Mouse (Mus musculus): ENCODE results near the gene Csrnp1. TPM values are rescaled to one million over a fixed set of nuclear protein-coding genes. Genes with fewer than 3 reads are reported as not detected.

Gene Csrnp1
- polyA plus RNA-seq, 1 experiment from 2014 or later: 1.1 TPM

DNA sequence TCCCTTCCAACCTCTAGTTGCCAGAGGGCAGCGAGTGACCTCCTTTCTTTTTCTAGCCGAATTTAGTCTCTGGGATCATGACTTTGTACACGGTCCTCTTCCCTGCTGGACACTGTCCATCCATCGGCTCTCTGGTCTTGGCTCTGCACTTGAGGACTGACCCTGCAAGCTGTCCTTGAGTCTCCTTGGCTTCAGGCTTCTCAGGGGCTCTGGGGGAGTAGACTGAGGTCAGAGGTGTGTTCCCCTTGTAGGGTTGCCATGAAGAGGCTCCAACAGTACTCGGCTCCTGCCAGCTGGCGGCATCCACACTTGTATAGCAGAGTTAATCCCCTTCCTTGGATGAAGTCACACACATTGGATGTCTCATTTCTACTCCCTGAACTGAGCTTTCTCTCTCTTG, 15.2 kb upstream of the Csrnp1 start:
- H3K27me3 ChIP-seq (replicated peaks; ENCODE audit: control insufficient read depth, insufficient read depth, low read length): no peaks in the 10 kb centered on the region
- H3K36me3 ChIP-seq (ENCODE audit: control insufficient read depth, insufficient read depth, low read length): no peaks in the 10 kb centered on the region
- peaks cover 15% of the 10 kb centered on the region for H3K4me1 ChIP-seq (replicated peaks; ENCODE audit: control insufficient read depth, insufficient read depth, low read length)
- ATAC-seq (replicated peaks; ENCODE audit: low FRiP score) (no peak), DNase-seq (ENCODE audit: low spot score) (no peak)
- no peak overlapping the region for H3K27ac ChIP-seq (ENCODE audit: low read depth, low read length)
- no peak overlapping the region for H3K9ac ChIP-seq (ENCODE audit: low read depth, low read length)
- no peak overlapping the region for H3K4me3 ChIP-seq (ENCODE audit: low read depth, low read length)
- WGBS: 84% methylated on average over 6 of the region's 6 CpGs
- no peaks in the 10 kb centered on the region for H3K9me3 ChIP-seq (ENCODE audit: control insufficient read depth, low read length)
- H3K4me2 ChIP-seq: no peak overlapping the region

DNA sequence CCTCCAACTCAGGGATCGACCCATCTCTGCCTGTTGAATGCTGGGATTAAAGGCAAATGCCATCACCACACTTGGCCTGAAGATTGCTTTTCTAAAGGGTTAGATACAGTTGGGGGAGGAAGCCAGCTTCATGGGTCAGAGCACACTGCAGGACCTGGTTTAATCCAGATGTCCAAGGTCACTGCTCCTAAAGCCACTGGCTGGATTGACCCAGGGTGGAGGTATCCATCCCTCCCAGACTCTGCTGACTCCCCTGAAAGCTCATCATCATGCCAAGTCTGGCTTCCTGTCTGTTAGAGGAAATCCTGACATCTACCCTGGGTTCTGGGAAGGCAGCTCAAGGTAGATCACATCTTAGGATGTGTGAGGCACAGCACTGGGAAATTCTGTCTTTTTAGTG, 14.3 kb upstream of the Csrnp1 start:
- H3K36me3 ChIP-seq (ENCODE audit: control insufficient read depth, insufficient read depth, low read length): no peaks in the 10 kb centered on the region
- no peak overlapping the region for H3K4me3 ChIP-seq (ENCODE audit: low read depth, low read length)
- no peak overlapping the region for H3K4me2 ChIP-seq
- 76% methylated on average over 1 of the region's 1 CpGs for WGBS
- no peak overlapping the region for H3K27ac ChIP-seq (ENCODE audit: low read depth, low read length)
- DNase-seq (ENCODE audit: low spot score): no peak
- H3K27me3 ChIP-seq (replicated peaks; ENCODE audit: control insufficient read depth, insufficient read depth, low read length): no peaks in the 10 kb centered on the region
- H3K9ac ChIP-seq (ENCODE audit: low read depth, low read length): no peak overlapping the region
- peaks cover 15% of the 10 kb centered on the region for H3K4me1 ChIP-seq (replicated peaks; ENCODE audit: control insufficient read depth, insufficient read depth, low read length)
- no peaks in the 10 kb centered on the region for H3K9me3 ChIP-seq (ENCODE audit: control insufficient read depth, low read length)
- ATAC-seq (replicated peaks; ENCODE audit: low FRiP score): no peak

DNA sequence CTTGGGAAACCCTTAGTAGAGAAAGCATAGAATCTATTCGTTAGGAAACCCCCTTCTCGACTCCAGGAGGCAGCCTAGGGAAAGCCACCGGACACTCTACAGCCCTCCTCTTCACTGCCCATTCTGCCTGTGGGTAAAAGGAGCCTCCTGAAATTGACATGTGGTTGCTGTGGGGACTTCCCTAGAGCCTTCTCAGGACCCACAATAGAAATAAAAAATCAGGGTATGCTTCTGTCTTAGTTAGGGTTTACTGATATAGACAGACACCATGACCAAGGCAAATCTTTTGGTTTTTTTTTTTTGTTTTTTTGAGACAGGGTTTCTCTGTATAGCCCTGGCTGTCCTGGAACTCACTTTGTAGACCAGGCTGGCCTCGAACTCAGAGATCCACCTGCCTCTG, 11.6 kb upstream of the Csrnp1 start:
- no peaks in the 10 kb centered on the region for H3K9me3 ChIP-seq (ENCODE audit: control insufficient read depth, low read length)
- H3K36me3 ChIP-seq (ENCODE audit: control insufficient read depth, insufficient read depth, low read length): no peaks in the 10 kb centered on the region
- no peak overlapping the region for H3K4me2 ChIP-seq
- H3K4me3 ChIP-seq (ENCODE audit: low read depth, low read length): no peak overlapping the region
- H3K27ac ChIP-seq (ENCODE audit: low read depth, low read length): no peak overlapping the region
- WGBS: 58% methylated on average over 4 of the region's 4 CpGs
- peaks cover 4% of the 10 kb centered on the region; the same call in 1 of the 2 replicates for H3K4me1 ChIP-seq (replicated peaks; ENCODE audit: control insufficient read depth, insufficient read depth, low read length)
- no peak for DNase-seq (ENCODE audit: low spot score)
- no peaks in the 10 kb centered on the region for H3K27me3 ChIP-seq (replicated peaks; ENCODE audit: control insufficient read depth, insufficient read depth, low read length)
- H3K9ac ChIP-seq (ENCODE audit: low read depth, low read length): no peak overlapping the region
- no peak for ATAC-seq (replicated peaks; ENCODE audit: low FRiP score)

DNA sequence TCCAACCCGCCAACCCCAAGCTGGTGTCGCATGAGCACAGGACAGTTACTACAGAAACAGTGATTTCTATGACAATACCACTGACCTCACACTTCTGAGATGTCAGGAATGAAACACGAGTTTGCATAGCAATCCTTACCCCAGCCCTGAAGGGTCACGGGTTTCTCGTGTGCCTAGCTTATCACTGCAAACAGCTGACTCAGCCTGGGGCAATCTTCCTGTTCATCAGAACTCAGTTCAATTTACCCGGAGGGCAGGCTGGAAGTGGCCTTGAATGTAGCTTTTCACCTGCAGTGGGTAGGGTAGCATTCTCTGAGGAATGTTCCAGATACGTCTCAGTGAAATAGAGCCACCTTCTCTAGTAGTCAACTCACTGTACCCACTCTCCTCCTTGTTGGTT, 9.7 kb upstream of the Csrnp1 start:
- no peak overlapping the region for H3K4me2 ChIP-seq
- WGBS: 45% methylated on average over 7 of the region's 7 CpGs
- no peak overlapping the region for H3K9ac ChIP-seq (ENCODE audit: low read depth, low read length)
- peaks cover 4% of the 10 kb centered on the region; the same call in 1 of the 2 replicates for H3K4me1 ChIP-seq (replicated peaks; ENCODE audit: control insufficient read depth, insufficient read depth, low read length)
- no peaks in the 10 kb centered on the region for H3K36me3 ChIP-seq (ENCODE audit: control insufficient read depth, insufficient read depth, low read length)
- no peak overlapping the region for H3K27ac ChIP-seq (ENCODE audit: low read depth, low read length)
- H3K27me3 ChIP-seq (replicated peaks; ENCODE audit: control insufficient read depth, insufficient read depth, low read length): no peaks in the 10 kb centered on the region
- no peak for DNase-seq (ENCODE audit: low spot score)
- no peak overlapping the region for H3K4me3 ChIP-seq (ENCODE audit: low read depth, low read length)
- no peaks in the 10 kb centered on the region for H3K9me3 ChIP-seq (ENCODE audit: control insufficient read depth, low read length)
- ATAC-seq (replicated peaks; ENCODE audit: low FRiP score): no peak

DNA sequence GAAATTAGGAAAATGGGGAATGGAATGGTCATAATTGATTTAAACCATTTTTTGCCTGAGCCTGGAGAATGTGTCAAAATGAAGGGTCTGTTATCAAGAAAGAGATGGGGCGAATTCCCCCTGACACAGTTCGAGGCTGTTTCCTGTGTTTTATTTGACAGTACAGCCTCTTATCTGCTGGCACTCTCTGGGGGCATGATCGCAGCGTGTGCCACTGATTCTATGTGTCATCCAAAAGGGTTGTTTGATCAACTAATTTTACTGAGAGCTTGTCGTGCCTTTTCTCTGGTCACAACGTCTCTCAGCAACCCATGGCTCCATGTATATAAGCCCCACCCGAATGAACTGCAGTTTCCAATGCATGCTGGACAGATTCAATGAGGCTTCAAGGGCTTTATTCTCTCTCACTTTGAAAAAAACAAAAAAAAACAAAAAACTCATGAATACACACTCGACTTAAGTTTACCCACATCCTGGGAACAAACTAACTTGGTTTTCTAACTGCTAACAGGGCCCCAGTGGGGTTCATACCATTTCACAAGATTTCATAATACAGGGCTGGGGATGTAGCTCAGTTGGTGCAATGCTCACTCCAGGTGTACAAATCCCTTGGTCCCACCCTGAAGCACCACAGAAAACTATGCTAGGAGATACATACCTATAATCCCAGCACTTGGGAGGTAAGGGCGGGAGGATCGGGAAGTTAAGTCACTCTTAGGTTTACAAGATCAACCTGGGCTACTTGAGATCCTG, 8.8 kb upstream of the Csrnp1 start:
- 47% methylated on average over 10 of the region's 10 CpGs for WGBS
- H3K4me3 ChIP-seq (ENCODE audit: low read depth, low read length): no peak overlapping the region
- ATAC-seq (replicated peaks; ENCODE audit: low FRiP score) (no peak), DNase-seq (ENCODE audit: low spot score) (no peak)
- no peak overlapping the region for H3K4me2 ChIP-seq
- peaks cover 4% of the 10 kb centered on the region; the same call in 1 of the 2 replicates for H3K4me1 ChIP-seq (replicated peaks; ENCODE audit: control insufficient read depth, insufficient read depth, low read length)
- H3K9me3 ChIP-seq (ENCODE audit: control insufficient read depth, low read length): no peaks in the 10 kb centered on the region
- H3K27me3 ChIP-seq (replicated peaks; ENCODE audit: control insufficient read depth, insufficient read depth, low read length): no peaks in the 10 kb centered on the region
- no peaks in the 10 kb centered on the region for H3K36me3 ChIP-seq (ENCODE audit: control insufficient read depth, insufficient read depth, low read length)
- H3K9ac ChIP-seq (ENCODE audit: low read depth, low read length): no peak overlapping the region
- H3K27ac ChIP-seq (ENCODE audit: low read depth, low read length): no peak overlapping the region

DNA sequence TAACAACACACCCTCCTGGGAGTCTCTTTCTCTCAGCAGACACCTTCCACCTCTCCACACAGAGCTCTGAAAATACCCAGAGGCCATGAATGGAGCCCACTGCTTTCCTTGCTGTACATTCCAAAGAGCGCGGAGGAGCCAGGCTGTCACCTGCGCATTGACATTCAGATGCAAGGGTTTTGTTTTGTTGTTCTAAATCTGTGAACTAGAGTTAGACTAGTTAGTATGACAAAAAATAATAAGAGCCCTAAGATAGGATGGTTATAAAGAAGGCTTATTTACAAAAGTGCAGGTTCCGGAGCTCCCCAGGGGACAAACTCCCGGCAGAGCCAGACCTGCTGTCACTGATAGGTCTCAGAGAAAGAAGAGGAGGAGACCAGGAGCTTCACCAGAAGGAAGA, 6.9 kb upstream of the Csrnp1 start:
- H3K9ac ChIP-seq (ENCODE audit: low read depth, low read length): no peak overlapping the region

DNA sequence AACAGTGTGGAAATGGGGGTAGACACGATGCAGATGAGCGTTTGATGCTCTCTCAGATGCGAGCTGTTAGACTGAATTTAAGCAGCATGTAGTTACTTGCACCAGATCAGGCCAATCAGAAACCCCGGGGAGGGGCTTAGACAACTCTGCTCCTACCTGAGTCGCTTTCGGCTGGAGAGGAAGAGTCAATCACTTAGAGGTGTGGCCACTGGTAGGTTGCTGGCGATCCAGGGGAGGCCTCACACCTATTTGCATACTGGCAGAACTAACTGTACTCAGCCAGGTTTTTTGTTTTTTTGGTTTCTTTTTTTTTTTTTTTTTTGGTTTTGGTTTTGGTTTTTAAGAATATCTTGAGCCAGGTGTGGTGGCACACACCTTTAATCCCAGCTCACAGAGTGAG, 3.8 kb upstream of the Csrnp1 start:
- no peak for DNase-seq (ENCODE audit: low spot score)
- Histone ChIP-seq H3K9ac (ENCODE audit: low read depth, low read length) (no peak overlapping the region), H3K27me3 (replicated peaks; ENCODE audit: control insufficient read depth, insufficient read depth, low read length) (no peaks in the 10 kb centered on the region), H3K4me3 (ENCODE audit: low read depth, low read length) (no peak overlapping the region), H3K4me2 (no peak overlapping the region), H3K27ac (ENCODE audit: low read depth, low read length) (no peak overlapping the region), H3K36me3 (ENCODE audit: control insufficient read depth, insufficient read depth, low read length) (no peaks in the 10 kb centered on the region), H3K9me3 (ENCODE audit: control insufficient read depth, low read length) (no peaks in the 10 kb centered on the region), H3K4me1 (replicated peaks; ENCODE audit: control insufficient read depth, insufficient read depth, low read length) (peaks cover 18% of the 10 kb centered on the region)
- 51% methylated on average over 7 of the region's 7 CpGs for WGBS
- ATAC-seq (replicated peaks; ENCODE audit: low FRiP score): no peak

More for the DNA sequence above, 6.9 kb upstream of the Csrnp1 start:
- WGBS: 48% methylated on average over 5 of the region's 5 CpGs
- DNase-seq (ENCODE audit: low spot score) (no peak), ATAC-seq (replicated peaks; ENCODE audit: low FRiP score) (no peak)
- no peaks in the 10 kb centered on the region for H3K36me3 ChIP-seq (ENCODE audit: control insufficient read depth, insufficient read depth, low read length)
- H3K4me2 ChIP-seq: no peak overlapping the region
- no peak overlapping the region for H3K4me3 ChIP-seq (ENCODE audit: low read depth, low read length)
- no peak overlapping the region for H3K27ac ChIP-seq (ENCODE audit: low read depth, low read length)
- H3K4me1 ChIP-seq (replicated peaks; ENCODE audit: control insufficient read depth, insufficient read depth, low read length): peaks cover 4% of the 10 kb centered on the region; the same call in 1 of the 2 replicates
- H3K9me3 ChIP-seq (ENCODE audit: control insufficient read depth, low read length): no peaks in the 10 kb centered on the region
- no peaks in the 10 kb centered on the region for H3K27me3 ChIP-seq (replicated peaks; ENCODE audit: control insufficient read depth, insufficient read depth, low read length)

DNA sequence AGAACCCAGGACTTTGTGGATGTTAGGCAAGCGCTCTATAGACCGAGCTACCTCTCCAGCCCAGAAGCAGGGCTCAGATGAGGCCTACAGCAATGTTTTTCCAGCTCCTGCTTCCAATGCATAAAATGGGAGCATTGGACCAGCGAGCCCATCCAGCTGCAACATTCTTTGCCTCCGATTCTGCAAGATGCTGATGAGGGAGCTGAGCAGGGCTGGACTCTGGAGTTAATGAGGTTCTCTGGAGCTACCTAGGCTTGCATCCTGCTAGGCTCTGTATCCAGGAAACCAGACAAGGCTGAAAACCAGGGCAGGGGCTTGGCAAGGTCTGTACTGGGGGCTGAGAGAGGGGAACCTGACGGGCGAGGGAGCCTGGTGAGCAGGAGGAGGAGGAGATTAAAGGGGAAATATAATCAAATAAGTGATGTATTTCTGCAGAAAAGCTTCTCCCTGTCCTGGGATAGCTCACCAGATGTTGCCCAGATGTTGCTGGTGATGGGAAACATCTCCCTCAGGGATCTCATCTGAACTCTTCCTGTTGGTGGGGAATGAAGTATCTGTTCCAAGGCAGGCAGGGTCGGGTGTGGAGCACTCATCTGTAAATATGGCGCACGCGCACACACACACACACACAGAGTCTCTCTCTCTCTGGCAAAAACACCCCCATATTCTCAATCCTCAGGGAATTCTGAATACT, 1.6 kb upstream of the Csrnp1 start:
- 73% methylated on average over 10 of the region's 10 CpGs for WGBS

More for the DNA sequence above, 1.6 kb upstream of the Csrnp1 start:
- Histone ChIP-seq H3K27me3 (replicated peaks; ENCODE audit: control insufficient read depth, insufficient read depth, low read length) (no peaks in the 10 kb centered on the region), H3K4me3 (ENCODE audit: low read depth, low read length) (no peak overlapping the region), H3K27ac (ENCODE audit: low read depth, low read length) (no peak overlapping the region), H3K4me2 (no peak overlapping the region), H3K9me3 (ENCODE audit: control insufficient read depth, low read length) (no peaks in the 10 kb centered on the region), H3K9ac (ENCODE audit: low read depth, low read length) (no peak overlapping the region), H3K4me1 (replicated peaks; ENCODE audit: control insufficient read depth, insufficient read depth, low read length) (peaks cover 32% of the 10 kb centered on the region), H3K36me3 (ENCODE audit: control insufficient read depth, insufficient read depth, low read length) (no peaks in the 10 kb centered on the region)
- ATAC-seq (replicated peaks; ENCODE audit: low FRiP score): no peak
- no peak for DNase-seq (ENCODE audit: low spot score)

Data from liver, embryonic 11.5 days (tissue).